Mouse (Mus musculus): Measurements from ENCODE around the gene Fxyd6. TPM values are rescaled to one million over a fixed set of nuclear protein-coding genes. Genes with fewer than 3 reads are reported as not detected.

Gene Fxyd6
- polyA plus RNA-seq, 1 experiment from 2014 or later = 32.7 TPM

DNA sequence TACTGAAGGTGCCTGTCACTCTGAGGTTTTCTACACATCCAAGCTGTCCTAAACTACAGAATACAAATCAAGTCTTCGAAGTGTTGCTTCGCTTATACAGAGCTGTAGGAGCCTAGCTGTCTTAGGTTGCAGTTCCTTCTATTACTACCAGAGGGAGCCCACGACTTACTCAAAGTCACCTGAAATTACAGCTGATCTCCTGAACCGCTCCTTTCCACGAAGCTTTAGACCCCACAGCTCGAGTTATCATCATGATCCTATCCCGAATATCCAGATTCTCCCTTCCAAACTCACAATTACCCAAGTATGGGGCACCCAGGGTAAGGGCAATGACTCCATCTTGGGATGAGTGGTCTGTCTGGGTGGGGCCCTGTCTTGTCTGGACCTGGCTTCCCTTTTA, 41.8 kb downstream of the Fxyd6 start:
- Histone ChIP-seq H3K36me3 (ENCODE audit: control insufficient read depth, insufficient read depth, low read length) (no peaks in the 10 kb centered on the region), H3K27ac (replicated peaks in 1 of 2; ENCODE audit: control insufficient read depth in 1 of 2, insufficient read depth in 1 of 2, low read depth in 2 of 2, low read length in 2 of 2) (no peak overlapping the region), H3K27me3 (ENCODE audit: control insufficient read depth, insufficient read depth, low read length) (peaks cover 7% of the 10 kb centered on the region), H3K4me2 (ENCODE audit: low read length) (peak overlapping the region; percentile 50), H3K9me3 (ENCODE audit: control insufficient read depth, low read length) (no peaks in the 10 kb centered on the region), H3K9ac (ENCODE audit: low read length) (no peak overlapping the region), H3K4me3 (ENCODE audit: control insufficient read depth in 1 of 2, insufficient read depth in 1 of 2, low read depth in 1 of 2, low read length in 2 of 2) (no peak overlapping the region), H3K4me1 (ENCODE audit: control insufficient read depth in 2 of 2, insufficient read depth in 2 of 2, low read length in 2 of 2) (peaks cover 4 to 6% of the 10 kb centered on the region in 2 experiments)
- WGBS = 21% methylated on average over 7 of the region's 7 CpGs
- no peak for ATAC-seq (ENCODE audit: insufficient number of reproducible peaks, insufficient read depth, low FRiP score, low read depth)

- 4% methylated on average over 10 of the region's 10 CpGs for WGBS
- H3K4me1 ChIP-seq (ENCODE audit: control insufficient read depth in 2 of 2, insufficient read depth in 2 of 2, low read length in 2 of 2) = peaks cover 7 to 9% of the 10 kb centered on the region in 2 experiments
- H3K27ac ChIP-seq (replicated peaks in 1 of 2; ENCODE audit: control insufficient read depth in 1 of 2, insufficient read depth in 1 of 2, low read depth in 2 of 2, low read length in 2 of 2) = no peak overlapping the region
- H3K9ac ChIP-seq (ENCODE audit: low read length) = no peak overlapping the region
- ATAC-seq (ENCODE audit: insufficient number of reproducible peaks, insufficient read depth, low FRiP score, low read depth) = no peak
- peaks cover 7% of the 10 kb centered on the region for H3K27me3 ChIP-seq (ENCODE audit: control insufficient read depth, insufficient read depth, low read length)
- H3K36me3 ChIP-seq (ENCODE audit: control insufficient read depth, insufficient read depth, low read length) = no peaks in the 10 kb centered on the region
- no peak overlapping the region for H3K4me3 ChIP-seq (ENCODE audit: control insufficient read depth in 1 of 2, insufficient read depth in 1 of 2, low read depth in 1 of 2, low read length in 2 of 2)
- H3K9me3 ChIP-seq (ENCODE audit: control insufficient read depth, low read length) = no peaks in the 10 kb centered on the region
- H3K4me2 ChIP-seq (ENCODE audit: low read length) = peak overlapping the region; percentile 50
Observed at GRCm38 (mm10) chr9:45412287-45412686, 42.3 kb downstream of the Fxyd6 start.

- Histone ChIP-seq H3K9ac (ENCODE audit: low read length) (no peak overlapping the region), H3K27ac (replicated peaks in 1 of 2; ENCODE audit: control insufficient read depth in 1 of 2, insufficient read depth in 1 of 2, low read depth in 2 of 2, low read length in 2 of 2) (no peak overlapping the region), H3K27me3 (ENCODE audit: control insufficient read depth, insufficient read depth, low read length) (peaks cover 7% of the 10 kb centered on the region), H3K4me1 (ENCODE audit: control insufficient read depth in 2 of 2, insufficient read depth in 2 of 2, low read length in 2 of 2) (peaks cover 7 to 9% of the 10 kb centered on the region in 2 experiments), H3K4me2 (ENCODE audit: low read length) (no peak overlapping the region), H3K36me3 (ENCODE audit: control insufficient read depth, insufficient read depth, low read length) (no peaks in the 10 kb centered on the region), H3K9me3 (ENCODE audit: control insufficient read depth, low read length) (no peaks in the 10 kb centered on the region), H3K4me3 (ENCODE audit: control insufficient read depth in 1 of 2, insufficient read depth in 1 of 2, low read depth in 1 of 2, low read length in 2 of 2) (no peak overlapping the region)
- 69% methylated on average over 4 of the region's 4 CpGs for WGBS
- no peak for ATAC-seq (ENCODE audit: insufficient number of reproducible peaks, insufficient read depth, low FRiP score, low read depth)
Observed at GRCm38 (mm10) chr9:45412700-45413477, 42.9 kb downstream of the Fxyd6 start.

- Histone ChIP-seq H3K4me2 (ENCODE audit: low read length) (no peak overlapping the region), H3K4me1 (ENCODE audit: control insufficient read depth in 2 of 2, insufficient read depth in 2 of 2, low read length in 2 of 2) (peaks cover 7% of the 10 kb centered on the region in 2 experiments), H3K36me3 (ENCODE audit: control insufficient read depth, insufficient read depth, low read length) (no peaks in the 10 kb centered on the region), H3K4me3 (ENCODE audit: control insufficient read depth in 1 of 2, insufficient read depth in 1 of 2, low read depth in 1 of 2, low read length in 2 of 2) (no peak overlapping the region), H3K9ac (ENCODE audit: low read length) (no peak overlapping the region), H3K27ac (replicated peaks in 1 of 2; ENCODE audit: control insufficient read depth in 1 of 2, insufficient read depth in 1 of 2, low read depth in 2 of 2, low read length in 2 of 2) (no peak overlapping the region), H3K27me3 (ENCODE audit: control insufficient read depth, insufficient read depth, low read length) (peaks cover 7% of the 10 kb centered on the region), H3K9me3 (ENCODE audit: control insufficient read depth, low read length) (no peaks in the 10 kb centered on the region)
- ATAC-seq (ENCODE audit: insufficient number of reproducible peaks, insufficient read depth, low FRiP score, low read depth) = no peak
- WGBS = 51% methylated on average over 5 of the region's 5 CpGs
Observed at GRCm38 (mm10) chr9:45413478-45414140, 43.6 kb downstream of the Fxyd6 start.

DNA sequence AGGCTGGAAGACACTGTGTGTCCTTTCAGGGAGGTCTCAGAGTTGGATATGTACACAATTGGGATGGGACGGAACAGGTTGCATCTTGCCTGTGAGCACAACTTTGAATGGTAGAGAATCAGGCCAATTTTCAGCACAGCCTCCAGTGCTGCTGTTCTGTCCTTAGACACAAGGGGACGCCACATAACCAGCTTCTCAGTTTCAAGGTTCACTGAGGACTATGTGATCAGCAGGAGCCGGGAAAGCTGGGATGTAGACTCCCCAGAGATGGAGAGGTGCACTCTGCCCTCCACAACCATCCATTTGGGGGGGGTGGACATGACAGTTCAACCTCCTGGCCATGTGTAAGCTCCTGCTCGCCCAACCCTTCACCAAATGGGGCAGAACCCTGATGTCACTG, 45.9 kb downstream of the Fxyd6 start:
- Histone ChIP-seq H3K9me3 (ENCODE audit: control insufficient read depth, low read length) (no peaks in the 10 kb centered on the region), H3K36me3 (ENCODE audit: control insufficient read depth, insufficient read depth, low read length) (no peaks in the 10 kb centered on the region), H3K4me1 (ENCODE audit: control insufficient read depth in 2 of 2, insufficient read depth in 2 of 2, low read length in 2 of 2) (peaks cover 7% of the 10 kb centered on the region in 2 experiments), H3K9ac (ENCODE audit: low read length) (no peak overlapping the region), H3K27ac (replicated peaks in 1 of 2; ENCODE audit: control insufficient read depth in 1 of 2, insufficient read depth in 1 of 2, low read depth in 2 of 2, low read length in 2 of 2) (no peak overlapping the region), H3K4me2 (ENCODE audit: low read length) (no peak overlapping the region), H3K27me3 (ENCODE audit: control insufficient read depth, insufficient read depth, low read length) (peaks cover 4% of the 10 kb centered on the region; the same call in 1 of the 2 replicates), H3K4me3 (ENCODE audit: control insufficient read depth in 1 of 2, insufficient read depth in 1 of 2, low read depth in 1 of 2, low read length in 2 of 2) (no peak overlapping the region)
- 41% methylated on average over 4 of the region's 4 CpGs for WGBS
- no peak for ATAC-seq (ENCODE audit: insufficient number of reproducible peaks, insufficient read depth, low FRiP score, low read depth)

DNA sequence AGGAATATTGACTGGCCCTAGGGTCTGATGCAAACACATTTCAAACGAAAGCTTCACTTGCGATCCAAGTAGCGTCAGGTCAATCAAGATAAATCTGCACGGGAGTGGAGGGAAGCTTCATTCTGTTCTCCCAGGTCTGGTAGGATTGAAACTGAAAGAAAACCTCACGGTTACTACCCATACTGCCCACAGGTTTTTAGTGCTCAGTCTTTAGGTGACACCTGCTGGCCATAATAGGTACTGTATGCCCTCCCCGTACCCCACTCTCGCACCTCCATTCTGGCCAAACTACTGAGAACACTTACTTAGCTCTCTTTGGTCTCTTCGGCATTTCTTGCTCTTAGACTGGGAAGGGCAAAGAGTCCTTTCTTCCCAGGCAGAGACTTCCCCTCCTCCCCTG, 47.3 kb downstream of the Fxyd6 start:
- no peak for ATAC-seq (ENCODE audit: insufficient number of reproducible peaks, insufficient read depth, low FRiP score, low read depth)
- 20% methylated on average over 8 of the region's 8 CpGs for WGBS
- H3K27me3 ChIP-seq (ENCODE audit: control insufficient read depth, insufficient read depth, low read length) = no peaks in the 10 kb centered on the region; the same call in 1 of the 2 replicates
- H3K27ac ChIP-seq (replicated peaks in 1 of 2; ENCODE audit: control insufficient read depth in 1 of 2, insufficient read depth in 1 of 2, low read depth in 2 of 2, low read length in 2 of 2) = no peak overlapping the region
- H3K4me2 ChIP-seq (ENCODE audit: low read length) = peak overlapping the region; percentile 37
- peaks cover 3% of the 10 kb centered on the region in 2 experiments; a peak in 3 of 4 replicates for H3K4me1 ChIP-seq (ENCODE audit: control insufficient read depth in 2 of 2, insufficient read depth in 2 of 2, low read length in 2 of 2)
- no peaks in the 10 kb centered on the region for H3K9me3 ChIP-seq (ENCODE audit: control insufficient read depth, low read length)
- H3K9ac ChIP-seq (ENCODE audit: low read length) = peak overlapping the region; percentile 48
- H3K36me3 ChIP-seq (ENCODE audit: control insufficient read depth, insufficient read depth, low read length) = no peaks in the 10 kb centered on the region
- peak overlapping the region; percentile 5 to 19; a peak in 3 of 4 replicates for H3K4me3 ChIP-seq (ENCODE audit: control insufficient read depth in 1 of 2, insufficient read depth in 1 of 2, low read depth in 1 of 2, low read length in 2 of 2)

- Histone ChIP-seq H3K27ac (replicated peaks in 1 of 2; ENCODE audit: control insufficient read depth in 1 of 2, insufficient read depth in 1 of 2, low read depth in 2 of 2, low read length in 2 of 2) (no peak overlapping the region), H3K36me3 (ENCODE audit: control insufficient read depth, insufficient read depth, low read length) (no peaks in the 10 kb centered on the region), H3K4me2 (ENCODE audit: low read length) (no peak overlapping the region), H3K9me3 (ENCODE audit: control insufficient read depth, low read length) (no peaks in the 10 kb centered on the region), H3K27me3 (ENCODE audit: control insufficient read depth, insufficient read depth, low read length) (no peaks in the 10 kb centered on the region; the same call in 1 of the 2 replicates), H3K9ac (ENCODE audit: low read length) (no peak overlapping the region), H3K4me1 (ENCODE audit: control insufficient read depth in 2 of 2, insufficient read depth in 2 of 2, low read length in 2 of 2) (peaks cover 3% of the 10 kb centered on the region in 2 experiments; a peak in 1 of 4 replicates), H3K4me3 (ENCODE audit: control insufficient read depth in 1 of 2, insufficient read depth in 1 of 2, low read depth in 1 of 2, low read length in 2 of 2) (no peak overlapping the region)
- no peak for ATAC-seq (ENCODE audit: insufficient number of reproducible peaks, insufficient read depth, low FRiP score, low read depth)
- 58% methylated on average over 8 of the region's 8 CpGs for WGBS
Observed at GRCm38 (mm10) chr9:45418252-45418651, 48.3 kb downstream of the Fxyd6 start.

All from heart, embryonic 14.5 days (tissue).